Mouse (Mus musculus) ES-Bruce4 (cell line): ENCODE measurements at regions not wholly inside any gene's neighbourhood (a gene's known extent, or its start where the extent isn't known, plus 50 kb on each side); places are given as distances from the start of the nearest gene placed in this dataset.

Experiments used
- H3K27ac ChIP-seq: 2 replicates; pipeline ENCODE4 v1.5.1; 2012; ENCODE audit warnings: low read length, inconsistent platforms; ENCODE audit not compliant: insufficient read depth
- H3K27me3 ChIP-seq: 2 replicates; pipeline ENCODE4 v1.6.1; 2012; ENCODE audit warnings: mild to moderate bottlenecking, low read length, inconsistent platforms; ENCODE audit not compliant: control insufficient read depth, poor library complexity, insufficient read depth, severe bottlenecking
- H3K36me3 ChIP-seq: 2 replicates; pipeline ENCODE4 v1.6.1; 2012; ENCODE audit warnings: inconsistent platforms, mild to moderate bottlenecking, low read length, moderate library complexity; ENCODE audit not compliant: control insufficient read depth, poor library complexity, insufficient read depth, severe bottlenecking
- H3K4me1 ChIP-seq: one replicate; pipeline ENCODE4 v1.8.1; 2011; ENCODE audit warnings: low read length; ENCODE audit not compliant: control insufficient read depth, insufficient read depth
- H3K4me3 ChIP-seq: 2 replicates; pipeline ENCODE4 v1.5.1; 2011; ENCODE audit warnings: low read depth, mild to moderate bottlenecking, low read length
- H3K9ac ChIP-seq: 2 replicates; pipeline ENCODE4 v1.6.1; 2012; ENCODE audit warnings: low read depth, mild to moderate bottlenecking, inconsistent platforms; ENCODE audit not compliant: poor library complexity, severe bottlenecking
- H3K9me3 ChIP-seq: replicated peaks from 2 replicates; pipeline ENCODE4 v1.6.1; 2012; ENCODE audit warnings: mild to moderate bottlenecking, low read length, inconsistent platforms; ENCODE audit not compliant: control insufficient read depth, poor library complexity, insufficient read depth, severe bottlenecking
- CTCF ChIP-seq: IDR thresholded peaks from one replicate; pipeline ENCODE4 v1.8.1; 2011; ENCODE audit warnings: low read depth, low read length
- EP300 ChIP-seq: IDR thresholded peaks from 2 replicates; pipeline ENCODE4 v1.6.1; 2011; ENCODE audit warnings: low read depth, low read length; ENCODE audit not compliant: insufficient read depth
- POLR2A ChIP-seq: IDR thresholded peaks from one replicate; pipeline ENCODE4 v1.8.1; 2011; ENCODE audit warnings: low read length; ENCODE audit not compliant: insufficient read depth

GRCm38 (mm10) chr5:75459758-75460354 lies 114.9 kb upstream of the Kit start:
- no peaks in the 10 kb centered on the region for H3K27me3 ChIP-seq
- H3K36me3 ChIP-seq: no peaks in the 10 kb centered on the region
- H3K4me1 ChIP-seq: no peaks in the 10 kb centered on the region
- TF ChIP-seq POLR2A: no peak
- TF ChIP-seq EP300: no peak
- TF ChIP-seq CTCF: no peak
- no peak overlapping the region for H3K27ac ChIP-seq
- no peak overlapping the region for H3K9ac ChIP-seq
- H3K9me3 ChIP-seq: no peaks in the 10 kb centered on the region
- no peak overlapping the region for H3K4me3 ChIP-seq

GRCm38 (mm10) chr5:75460414-75461025 lies 114.2 kb upstream of the Kit start:
- Histone ChIP-seq H3K27me3 (no peaks in the 10 kb centered on the region), H3K27ac (no peak overlapping the region), H3K4me3 (no peak overlapping the region), H3K9me3 (no peaks in the 10 kb centered on the region), H3K36me3 (no peaks in the 10 kb centered on the region), H3K4me1 (no peaks in the 10 kb centered on the region), H3K9ac (no peak overlapping the region)
- no peak for TF ChIP-seq POLR2A

- no peaks in the 10 kb centered on the region for H3K36me3 ChIP-seq
- no peaks in the 10 kb centered on the region for H3K9me3 ChIP-seq
- no peaks in the 10 kb centered on the region for H3K27me3 ChIP-seq
- H3K9ac ChIP-seq: no peak overlapping the region
- H3K4me1 ChIP-seq: no peaks in the 10 kb centered on the region
- TF ChIP-seq POLR2A (no peak), EP300 (no peak), CTCF (no peak)
- H3K27ac ChIP-seq: no peak overlapping the region
- H3K4me3 ChIP-seq: no peak overlapping the region
These were observed 113.3 kb upstream of the Kit start for GRCm38 (mm10) chr5:75461368-75461767.

GRCm38 (mm10) chr5:75463591-75463990 lies 111.1 kb upstream of the Kit start:
- no peak overlapping the region for H3K4me3 ChIP-seq

GRCm38 (mm10) chr5:75465701-75466100 lies 109.0 kb upstream of the Kit start:
- H3K36me3 ChIP-seq: no peaks in the 10 kb centered on the region
- H3K4me3 ChIP-seq: no peak overlapping the region
- no peak overlapping the region for H3K9ac ChIP-seq
- H3K9me3 ChIP-seq: no peaks in the 10 kb centered on the region
- H3K4me1 ChIP-seq: no peaks in the 10 kb centered on the region
- no peaks in the 10 kb centered on the region for H3K27me3 ChIP-seq
- TF ChIP-seq CTCF: no peak
- no peak for TF ChIP-seq EP300
- TF ChIP-seq POLR2A: no peak
- no peak overlapping the region for H3K27ac ChIP-seq

More at GRCm38 (mm10) chr5:75463591-75463990, 111.1 kb upstream of the Kit start:
- Histone ChIP-seq H3K27ac (no peak overlapping the region), H3K4me1 (no peaks in the 10 kb centered on the region), H3K9me3 (no peaks in the 10 kb centered on the region), H3K36me3 (no peaks in the 10 kb centered on the region), H3K9ac (no peak overlapping the region), H3K27me3 (no peaks in the 10 kb centered on the region)
- no peak for TF ChIP-seq EP300
- TF ChIP-seq POLR2A: no peak
- no peak for TF ChIP-seq CTCF

GRCm38 (mm10) chr5:75466941-75467340 lies 107.8 kb upstream of the Kit start:
- Histone ChIP-seq H3K27me3 (no peaks in the 10 kb centered on the region), H3K9me3 (no peaks in the 10 kb centered on the region), H3K9ac (no peak overlapping the region), H3K27ac (no peak overlapping the region), H3K4me3 (no peak overlapping the region), H3K36me3 (no peaks in the 10 kb centered on the region), H3K4me1 (no peaks in the 10 kb centered on the region)
- TF ChIP-seq POLR2A: no peak
- TF ChIP-seq EP300: no peak
- TF ChIP-seq CTCF: no peak
